Mouse (Mus musculus): ENCODE measurements around the gene Sfi1. TPM values are rescaled to one million over a fixed set of nuclear protein-coding genes. Genes with fewer than 3 reads are reported as not detected.

Sfi1 gene
- total and polyA plus RNA-seq, 3 experiments = 49.8 to 180 (median 83.6) TPM

GRCm38 (mm10) chr11:3105261-3105731 lies 88.0 kb downstream of the Sfi1 start:
- Histone ChIP-seq H3K4me3 (ENCODE audit: control insufficient read depth in 1 of 2, insufficient read depth in 1 of 2, low read depth in 2 of 2, low read length in 2 of 2) (peak overlapping the region; percentile 52 to 71), H3K9ac (ENCODE audit: control insufficient read depth, low read depth, low read length, poor library complexity, severe bottlenecking) (peak overlapping the region; percentile 70), H3K4me1 (ENCODE audit: control insufficient read depth in 1 of 2, insufficient read depth in 2 of 2, low read length in 2 of 2) (peaks cover 0 to 5% of the 10 kb centered on the region in 2 experiments; a peak in 2 of 4 replicates), H3K27ac (ENCODE audit: control insufficient read depth, low read depth, low read length) (peak overlapping the region; percentile 98), H3K9me3 (replicated peaks; ENCODE audit: insufficient read depth, low read length) (peaks cover 5% of the 10 kb centered on the region; the same call in 1 of the 2 replicates), H3K36me3 (ENCODE audit: control insufficient read depth in 1 of 2, insufficient read depth in 2 of 2, low read length in 2 of 2) (peaks cover 0 to 8% of the 10 kb centered on the region in 2 experiments; a peak in 2 of 4 replicates), H3K79me2 (ENCODE audit: control insufficient read depth, insufficient read depth, low read length, poor library complexity) (no peaks in the 10 kb centered on the region; the same call in 1 of the 2 replicates), H3K27me3 (ENCODE audit: control insufficient read depth in 1 of 2, insufficient read depth in 2 of 2, low read length in 2 of 2) (no peaks in the 10 kb centered on the region)
- TF ChIP-seq NELFE (IDR thresholded peaks at IDR 0.05; ENCODE audit: low read depth, low read length) = 0 out of 2 replicates have a peak, but pooled peaks have one; percentile 2
- TF ChIP-seq MAX (IDR thresholded peaks at IDR 0.05; ENCODE audit: low read length) = peak; percentile 73
- peak; percentile 70; the same call in 1 of the 2 replicates for TF ChIP-seq TCF12 (IDR thresholded peaks at IDR 0.05; ENCODE audit: low read depth, low read length)
- peak; percentile 88 for TF ChIP-seq GATA1 (IDR thresholded peaks at IDR 0.05; ENCODE audit: low read depth, low read length)
- TF ChIP-seq TAL1 (IDR thresholded peaks at IDR 0.05; ENCODE audit: low read length) = peak; percentile 42
- no peak for TF ChIP-seq USF2 (IDR thresholded peaks at IDR 0.05; ENCODE audit: borderline replicate concordance in 1 of 2, insufficient read depth in 1 of 2, low read depth in 1 of 2, low read length in 2 of 2)
- TF ChIP-seq SMC3 (IDR thresholded peaks at IDR 0.05; ENCODE audit: low read depth, low read length) = peak; percentile 20; the same call in 1 of the 2 replicates
- peak; percentile 86 for TF ChIP-seq MXI1 (IDR thresholded peaks at IDR 0.05; ENCODE audit: low read depth, low read length)
- TF ChIP-seq ZMIZ1 (IDR thresholded peaks at IDR 0.05; ENCODE audit: low read depth, low read length) = peak; percentile 79; the same call in 1 of the 2 replicates
- TF ChIP-seq ZKSCAN1 (IDR thresholded peaks at IDR 0.05; ENCODE audit: low read depth, low read length) = no peak
- TF ChIP-seq TBP (IDR thresholded peaks at IDR 0.05; ENCODE audit: low read depth, low read length) = no peak; the same call in 1 of the 2 replicates
- TF ChIP-seq CTCF (IDR thresholded peaks at IDR 0.05 in 2 of 3, conservative IDR thresholded peaks at IDR 0.05 in 1 of 3; ENCODE audit: control insufficient read depth in 1 of 3, insufficient read depth in 1 of 3, low read depth in 2 of 3, low read length in 3 of 3, poor library complexity in 1 of 3, severe bottlenecking in 1 of 3) = no peak
- TF ChIP-seq HCFC1 (IDR thresholded peaks at IDR 0.05; ENCODE audit: low read depth, low read length) = peak; percentile 63
- TF ChIP-seq ETS1 (IDR thresholded peaks at IDR 0.05; ENCODE audit: low read depth, low read length) = peak; percentile 99
- peak; percentile 69; the same call in 1 of the 2 replicates for TF ChIP-seq POLR2AphosphoS2 (IDR thresholded peaks at IDR 0.05; ENCODE audit: low read length)
- no peak for TF ChIP-seq ZC3H11A (IDR thresholded peaks at IDR 0.05; ENCODE audit: low read depth, low read length)
- TF ChIP-seq RCOR1 (IDR thresholded peaks at IDR 0.05; ENCODE audit: low read depth, low read length) = peak; percentile 77
- no peak; the same call in 1 of the 2 replicates for TF ChIP-seq MYC (IDR thresholded peaks at IDR 0.05; ENCODE audit: low read depth, low read length)
- no peak for TF ChIP-seq JUND (IDR thresholded peaks at IDR 0.05; ENCODE audit: low read depth, low read length)
- TF ChIP-seq SIN3A (IDR thresholded peaks at IDR 0.05; ENCODE audit: low read length) = peak; percentile 93
- TF ChIP-seq POLR2A (IDR thresholded peaks at IDR 0.05; ENCODE audit: control insufficient read depth in 1 of 2, insufficient read depth in 1 of 2, low read depth in 1 of 2, low read length in 2 of 2, poor library complexity in 1 of 2) = no peak; a peak in 2 of 4 replicates
- no peak for TF ChIP-seq ELF1 (IDR thresholded peaks at IDR 0.05; ENCODE audit: low read depth, low read length)
- TF ChIP-seq UBTF (IDR thresholded peaks at IDR 0.05; ENCODE audit: borderline replicate concordance, insufficient read depth, low read depth, low read length) = no peak
- no peak for TF ChIP-seq POLR2AphosphoS5 (IDR thresholded peaks at IDR 0.05; ENCODE audit: borderline replicate concordance, low read depth, low read length)
- TF ChIP-seq RAD21 (IDR thresholded peaks at IDR 0.05; ENCODE audit: low read depth, low read length) = no peak; the same call in 1 of the 2 replicates
- peak; percentile 72 to 89 for TF ChIP-seq EP300 (IDR thresholded peaks at IDR 0.05; ENCODE audit: low read depth in 1 of 2, low read length in 2 of 2)
- TF ChIP-seq BHLHE40 (IDR thresholded peaks at IDR 0.05; ENCODE audit: borderline replicate concordance, low read depth, low read length) = peak; percentile 70; the same call in 1 of the 2 replicates
- DNase-seq (ENCODE audit: low read depth, low spot score) = peak; percentile 100
